Mouse (Mus musculus) hindbrain, embryonic 13.5 days (tissue): ENCODE results near the gene Wbp2. TPM values are rescaled to one million over a fixed set of nuclear protein-coding genes. Genes with fewer than 3 reads are reported as not detected.
"Not testable (repeated sequence)": the region's sequence is repeated elsewhere in the genome, so short reads cannot be mapped to it uniquely, and the experiment has no call there.

Experiments
- ATAC-seq: fragments of 200-750 bp; cut with Nextera tagmentation; 2 replicates; pipeline ENCODE4 v1.8.0; 2017; ENCODE audit warnings: moderate TSS enrichment; ENCODE audit not compliant: low FRiP score
- H3K27ac ChIP-seq: fragments of 300-500 bp; sonication (generic); 2 replicates; pipeline ENCODE4 v1.5.1; 2015; ENCODE audit warnings: inconsistent platforms, mild to moderate bottlenecking, moderate library complexity
- H3K27me3 ChIP-seq: fragments of 300-500 bp; sonication (generic); 2 replicates; pipeline ENCODE4 v1.6.1; 2015; ENCODE audit warnings: mild to moderate bottlenecking, inconsistent platforms
- H3K36me3 ChIP-seq: fragments of 300-500 bp; sonication (generic); 2 replicates; pipeline ENCODE4 v1.6.1; 2015; ENCODE audit warnings: mild to moderate bottlenecking, inconsistent platforms
- H3K4me1 ChIP-seq: fragments of 300-500 bp; sonication (generic); replicated peaks from 2 replicates; pipeline ENCODE4 v1.6.1; 2015; ENCODE audit warnings: inconsistent platforms
- H3K4me2 ChIP-seq: fragments of 300-500 bp; sonication (generic); 2 replicates; pipeline ENCODE4 v1.6.1; 2015; ENCODE audit warnings: inconsistent platforms, mild to moderate bottlenecking, moderate library complexity
- H3K4me3 ChIP-seq: fragments of 300-500 bp; sonication (generic); 2 replicates; pipeline ENCODE4 v1.5.1; 2015; ENCODE audit warnings: mild to moderate bottlenecking, inconsistent platforms
- H3K9ac ChIP-seq: fragments of 300-500 bp; sonication (generic); 2 replicates; pipeline ENCODE4 v1.6.1; 2015; ENCODE audit warnings: mild to moderate bottlenecking, inconsistent platforms
- H3K9me3 ChIP-seq: fragments of 300-500 bp; sonication (generic); 2 replicates; pipeline ENCODE4 v1.6.1; 2016; ENCODE audit warnings: inconsistent platforms
- WGBS: fragments of 180-500 bp; shearing (Covaris S2); methylation state at CpG from one replicate; pipeline ENCODE4 v1.1.7; 2015; 5-methylcytosine and 5-hydroxymethylcytosine counted together
- polyA plus RNA-seq: library from polyadenylated mRNA; unstranded; fragments of >200 nt; fragmentation: Nextera tagmentation; extraction: Ambion mirVana; gene quantifications from 2 replicates; pipeline ENCODE4 v1.2.1, GENCODE M21; 2015

Gene Wbp2
- polyA plus RNA-seq, 1 experiment from 2014 or later: 129 TPM

GRCm38 (mm10) chr11:116098711-116099460 is 12.1 kb upstream of the Wbp2 start:
- Histone ChIP-seq H3K27me3 (peaks cover 3% of the 10 kb centered on the region; the same call in 1 of the 2 replicates), H3K27ac (no peak overlapping the region), H3K9ac (no peak overlapping the region), H3K4me1 (peaks cover 19% of the 10 kb centered on the region), H3K9me3 (no peaks in the 10 kb centered on the region), H3K36me3 (no peaks in the 10 kb centered on the region), H3K4me3 (no peak overlapping the region), H3K4me2 (no peak overlapping the region)
- no peak for ATAC-seq
- WGBS: 80% methylated on average over 14 of the region's 14 CpGs

- Histone ChIP-seq H3K4me1 (peaks cover 2% of the 10 kb centered on the region), H3K9ac (no peak overlapping the region), H3K4me3 (no peak overlapping the region), H3K36me3 (no peaks in the 10 kb centered on the region), H3K9me3 (no peaks in the 10 kb centered on the region), H3K27me3 (peaks cover 3% of the 10 kb centered on the region; the same call in 1 of the 2 replicates), H3K4me2 (no peak overlapping the region), H3K27ac (no peak overlapping the region)
- WGBS: 91% methylated on average over 5 of the region's 5 CpGs
- no peak for ATAC-seq
Measured at GRCm38 (mm10) chr11:116096213-116097108, 9.7 kb upstream of the Wbp2 start.

- no peak overlapping the region for H3K9ac ChIP-seq
- H3K36me3 ChIP-seq: no peaks in the 10 kb centered on the region
- 80% methylated on average over 3 of the region's 3 CpGs for WGBS
- no peak overlapping the region for H3K4me3 ChIP-seq
- H3K4me1 ChIP-seq: no peaks in the 10 kb centered on the region
- ATAC-seq: no peak
- H3K9me3 ChIP-seq: no peaks in the 10 kb centered on the region
- H3K4me2 ChIP-seq: no peak overlapping the region
- peaks cover 3% of the 10 kb centered on the region; the same call in 1 of the 2 replicates for H3K27me3 ChIP-seq
- no peak overlapping the region for H3K27ac ChIP-seq
Measured at GRCm38 (mm10) chr11:116095573-116095972, 8.8 kb upstream of the Wbp2 start.

- WGBS: 72% methylated on average over 16 of the region's 16 CpGs
- no peak for ATAC-seq
Measured at GRCm38 (mm10) chr11:116093771-116094565, 7.2 kb upstream of the Wbp2 start.

GRCm38 (mm10) chr11:116092959-116093358 is 6.2 kb upstream of the Wbp2 start:
- WGBS: 95% methylated on average over 6 of the region's 6 CpGs
- H3K4me2 ChIP-seq, ATAC-seq, H3K4me1 ChIP-seq, H3K27ac ChIP-seq, H3K36me3 ChIP-seq, H3K9ac ChIP-seq, H3K27me3 ChIP-seq, H3K9me3 ChIP-seq, H3K4me3 ChIP-seq: not testable (repeated sequence)

More at GRCm38 (mm10) chr11:116093771-116094565, 7.2 kb upstream of the Wbp2 start:
- Histone ChIP-seq H3K27me3 (peaks cover 3% of the 10 kb centered on the region; the same call in 1 of the 2 replicates), H3K27ac (no peak overlapping the region; the same call in 1 of the 2 replicates), H3K4me3 (no peak overlapping the region), H3K9ac (no peak overlapping the region), H3K4me1 (no peaks in the 10 kb centered on the region), H3K9me3 (no peaks in the 10 kb centered on the region), H3K4me2 (no peak overlapping the region), H3K36me3 (no peaks in the 10 kb centered on the region)

- no peaks in the 10 kb centered on the region for H3K36me3 ChIP-seq
- no peak overlapping the region for H3K4me3 ChIP-seq
- H3K27ac ChIP-seq: no peak overlapping the region
- H3K27me3 ChIP-seq: no peaks in the 10 kb centered on the region
- H3K4me1 ChIP-seq: peaks cover 6% of the 10 kb centered on the region
- no peaks in the 10 kb centered on the region for H3K9me3 ChIP-seq
- H3K4me2 ChIP-seq: no peak overlapping the region
- 86% methylated on average over 6 of the region's 6 CpGs for WGBS
- 0 out of 2 replicates have a peak overlapping the region, but pooled peaks have one; percentile 19 for H3K9ac ChIP-seq
- ATAC-seq: no peak
Measured at GRCm38 (mm10) chr11:116091591-116091990, 4.8 kb upstream of the Wbp2 start.

- no peaks in the 10 kb centered on the region for H3K9me3 ChIP-seq
- H3K36me3 ChIP-seq: no peaks in the 10 kb centered on the region
- H3K4me1 ChIP-seq: peaks cover 19% of the 10 kb centered on the region
- 95% methylated on average over 6 of the region's 6 CpGs for WGBS
- ATAC-seq: no peak
- H3K9ac ChIP-seq: no peak overlapping the region
- no peak overlapping the region for H3K4me3 ChIP-seq
- no peak overlapping the region for H3K27ac ChIP-seq
- no peak overlapping the region for H3K4me2 ChIP-seq
- H3K27me3 ChIP-seq: no peaks in the 10 kb centered on the region
Measured at GRCm38 (mm10) chr11:116089545-116089944, 2.8 kb upstream of the Wbp2 start.

GRCm38 (mm10) chr11:116088741-116089394 is 2.1 kb upstream of the Wbp2 start:
- Histone ChIP-seq H3K36me3 (peaks cover 4% of the 10 kb centered on the region; the same call in 1 of the 2 replicates), H3K27ac (no peak overlapping the region), H3K9me3 (no peaks in the 10 kb centered on the region), H3K4me2 (no peak overlapping the region), H3K4me3 (no peak overlapping the region), H3K4me1 (peaks cover 19% of the 10 kb centered on the region), H3K27me3 (no peaks in the 10 kb centered on the region), H3K9ac (no peak overlapping the region)
- no peak for ATAC-seq
- 89% methylated on average over 11 of the region's 11 CpGs for WGBS

GRCm38 (mm10) chr11:116088188-116088587 is 1.4 kb upstream of the Wbp2 start:
- WGBS: 90% methylated on average over 8 of the region's 8 CpGs
- Histone ChIP-seq H3K4me2 (peak overlapping the region; percentile 53), H3K9ac (peak overlapping the region; percentile 66; the same call in 1 of the 2 replicates), H3K27ac (no peak overlapping the region), H3K9me3 (no peaks in the 10 kb centered on the region), H3K36me3 (peaks cover 11% of the 10 kb centered on the region), H3K4me3 (no peak overlapping the region), H3K4me1 (peaks cover 19% of the 10 kb centered on the region), H3K27me3 (no peaks in the 10 kb centered on the region)
- ATAC-seq: no peak

- WGBS: 5% methylated on average over 31 of the region's 31 CpGs
- ATAC-seq: peak; percentile 79
- Histone ChIP-seq H3K36me3 (peaks cover 17% of the 10 kb centered on the region), H3K4me3 (peak overlapping the region; percentile 50), H3K9ac (peak overlapping the region; percentile 66), H3K4me2 (peak overlapping the region; percentile 53), H3K27me3 (no peaks in the 10 kb centered on the region), H3K9me3 (no peaks in the 10 kb centered on the region), H3K27ac (peak overlapping the region; percentile 53; the same call in 1 of the 2 replicates), H3K4me1 (peaks cover 19% of the 10 kb centered on the region)
Measured at GRCm38 (mm10) chr11:116087194-116088130, 667 bp upstream of the Wbp2 start.
